Mouse (Mus musculus) c-Kit-negative CD71-positive TER-119-positive erythroid progenitor cells, embryonic 14.5 days (primary cell): ENCODE results near the gene Lrrc20.
"Not testable (repeated sequence)": the region's sequence is repeated elsewhere in the genome, so short reads cannot be mapped to it uniquely, and the experiment has no call there.

Experiments
- DNase-seq: peaks from one replicate; pipeline ENCODE4 v3.0.0-alpha.2; 2013; ENCODE audit warnings: low read depth, low spot score

The Lrrc20 gene

DNA sequence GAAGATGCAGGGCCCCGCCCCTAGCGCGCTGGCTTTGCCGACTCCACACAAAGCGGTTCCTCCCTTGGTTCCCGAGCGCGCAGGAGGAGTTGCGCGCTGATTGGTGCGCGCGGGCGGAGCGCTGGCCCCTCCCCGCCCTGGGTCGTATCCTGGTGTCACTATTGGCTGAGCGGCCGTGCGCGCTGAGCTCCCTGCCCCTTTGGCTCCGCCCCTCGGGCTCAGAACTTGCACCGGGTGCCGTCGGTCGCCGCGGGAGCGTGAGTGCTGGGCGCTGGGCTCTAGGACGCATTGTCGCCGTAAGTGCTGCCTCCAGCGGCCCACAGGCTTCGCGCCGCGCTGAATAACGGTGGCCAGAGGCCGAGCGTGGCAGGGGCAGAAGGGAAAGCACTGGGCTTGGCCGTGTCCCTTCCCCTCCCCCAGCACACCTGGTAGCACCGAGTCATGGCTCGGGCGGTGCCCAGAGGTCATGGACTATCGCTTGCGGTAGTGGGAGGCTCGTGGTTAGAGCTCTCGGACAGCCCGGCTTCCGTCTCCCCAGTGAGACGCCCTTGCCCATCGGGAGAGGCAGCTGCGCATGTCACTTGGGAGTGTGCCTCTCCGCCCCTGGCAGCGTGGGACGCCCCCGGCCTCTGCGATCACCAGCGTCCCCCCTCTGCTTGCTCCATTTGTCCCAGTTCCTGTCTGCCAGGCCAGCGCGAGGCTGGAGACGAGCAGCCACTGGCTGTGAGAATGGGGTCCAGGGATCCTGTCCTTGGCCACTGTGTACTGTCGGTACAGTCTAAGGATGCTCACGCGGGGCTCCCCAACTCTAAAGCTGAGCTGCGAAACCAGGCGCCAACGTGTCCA is at the start of gene Lrrc20:
TSS of gene Lrrc20 (plus strand) at position 208 of the 846 bp plus-strand sequence.
- peak; percentile 95 for DNase-seq

DNA sequence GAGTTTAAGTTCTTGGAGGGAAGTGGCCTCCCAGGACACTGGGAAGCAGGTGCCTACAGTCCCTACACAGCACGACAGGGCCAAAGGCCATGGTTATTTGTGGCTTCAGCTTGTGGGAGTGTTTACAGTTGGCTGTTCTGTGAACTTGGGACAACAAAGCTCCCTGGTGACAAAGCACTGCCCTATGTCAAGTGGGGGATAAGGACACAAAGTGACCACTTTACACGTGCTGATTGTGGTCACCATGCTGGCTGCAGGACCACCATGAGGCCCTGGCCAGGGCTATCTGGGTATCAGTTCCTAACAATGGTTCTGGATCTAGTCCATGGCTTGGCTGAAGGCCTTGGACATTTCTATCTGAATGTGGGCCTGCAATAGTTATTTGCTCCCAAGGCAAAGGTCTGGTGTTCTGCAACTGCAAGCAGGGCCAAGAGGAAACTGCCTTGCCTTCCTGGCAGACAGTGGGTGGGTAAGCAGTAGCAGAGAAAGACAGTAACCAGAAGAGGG is 49.3 kb upstream of the Lrrc20 start:
- DNase-seq, result no peak

DNA sequence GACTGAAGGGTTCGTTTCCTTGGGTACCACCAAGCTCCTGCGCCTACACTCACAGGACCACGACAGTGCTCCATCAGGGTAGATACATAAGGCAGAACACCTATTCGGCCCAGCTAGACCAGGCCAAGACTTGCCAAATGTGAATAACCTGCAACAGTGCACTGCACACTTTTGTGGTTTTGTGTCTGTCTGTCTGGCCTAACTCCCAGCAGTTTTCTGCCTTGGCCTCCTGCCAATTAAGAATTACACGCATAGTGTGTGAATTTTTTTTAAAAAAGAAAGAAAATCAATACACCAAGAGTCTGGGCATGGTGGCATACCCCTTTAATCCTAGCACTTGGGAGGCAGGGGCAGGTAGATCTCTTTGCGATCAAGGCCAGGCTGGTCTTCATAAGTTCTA is 47.6 kb upstream of the Lrrc20 start:
- DNase-seq, result no peak

DNA sequence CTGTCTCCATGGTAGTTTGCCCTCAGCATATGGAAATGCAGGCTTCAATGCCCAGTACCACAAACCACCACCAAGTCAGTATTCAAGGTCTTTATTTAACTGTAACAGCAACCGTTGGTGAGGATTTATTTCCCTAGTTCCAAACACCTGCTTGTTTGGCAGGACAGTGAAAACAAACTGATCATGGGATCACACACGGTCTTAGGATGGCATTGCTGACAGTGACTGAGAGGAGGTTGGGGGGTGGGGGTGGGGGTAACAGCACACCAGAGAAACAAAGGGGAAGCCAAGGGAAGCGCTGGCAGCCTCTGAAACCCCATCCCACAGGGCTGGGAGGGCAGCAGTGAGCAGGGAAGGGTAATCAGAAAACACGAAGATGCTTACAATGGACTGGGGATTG is 47.2 kb upstream of the Lrrc20 start:
- no peak for DNase-seq

DNA sequence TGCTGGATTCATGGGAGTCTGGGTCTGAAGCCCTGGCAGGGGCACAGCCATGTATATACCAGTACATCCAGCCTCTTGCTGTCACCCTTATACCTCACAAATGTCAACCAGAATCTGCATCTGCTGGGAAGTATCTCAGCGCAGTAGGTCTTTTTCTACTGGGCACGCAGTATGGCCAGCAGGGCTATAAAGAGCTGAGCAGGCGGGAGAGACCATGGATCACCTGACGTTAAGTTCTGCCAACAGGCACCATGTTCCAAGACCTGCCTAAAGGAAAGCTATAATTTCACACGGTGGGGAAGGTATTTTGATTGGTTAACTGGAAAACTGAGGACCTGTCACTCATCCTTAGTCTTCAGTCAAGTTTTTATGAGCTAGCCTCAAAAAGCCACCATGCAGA is 46.6 kb upstream of the Lrrc20 start:
- DNase-seq, result no peak

DNA sequence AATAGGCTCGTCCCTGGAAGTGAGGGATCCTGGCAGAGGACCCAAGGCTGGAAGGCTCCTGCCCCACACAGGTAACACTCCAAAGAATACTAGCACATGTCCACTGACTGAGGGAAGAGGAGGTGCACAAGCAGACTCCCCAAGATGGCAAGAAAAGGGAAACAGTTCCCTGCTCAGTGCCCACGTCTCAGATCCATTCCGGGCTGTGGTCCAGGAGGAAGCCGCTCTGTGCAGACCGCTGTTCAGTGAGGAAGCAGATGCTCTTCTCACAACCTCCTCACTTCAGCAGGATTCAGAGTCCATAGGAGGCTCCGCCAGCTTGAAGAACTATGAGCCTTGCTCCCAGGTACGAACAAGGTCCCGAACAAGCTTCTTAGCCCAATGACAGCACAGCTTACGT is 44.2 kb upstream of the Lrrc20 start:
- no peak for DNase-seq

DNA sequence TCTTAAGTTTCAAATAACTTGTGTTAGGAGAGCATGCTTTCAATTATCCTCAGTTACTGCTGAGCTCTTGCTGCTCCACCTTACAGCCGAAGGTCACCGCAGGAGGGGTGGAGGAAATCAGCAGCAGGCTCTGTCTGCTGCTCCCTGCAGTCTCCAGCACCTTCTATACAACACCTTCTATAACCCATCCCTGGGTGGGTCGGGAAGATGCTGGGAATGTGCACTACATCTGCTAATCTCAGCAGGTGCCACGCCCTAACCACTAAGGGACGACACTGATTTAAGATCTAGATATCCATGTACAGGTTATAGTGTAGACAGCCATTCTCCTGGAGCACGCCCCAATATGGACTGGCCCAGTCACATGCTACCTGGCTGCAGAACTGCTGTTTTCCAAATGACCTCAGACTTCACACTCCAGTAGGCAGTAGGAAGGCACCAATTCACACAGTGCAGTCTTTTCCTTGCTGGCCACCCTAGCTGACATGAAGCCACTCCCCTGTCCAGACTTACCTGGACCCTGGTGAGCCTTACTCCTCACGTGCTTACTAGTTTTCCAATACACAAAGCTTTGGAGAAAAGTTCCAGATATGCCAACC is 35.3 kb upstream of the Lrrc20 start:
- DNase-seq, result no peak

DNA sequence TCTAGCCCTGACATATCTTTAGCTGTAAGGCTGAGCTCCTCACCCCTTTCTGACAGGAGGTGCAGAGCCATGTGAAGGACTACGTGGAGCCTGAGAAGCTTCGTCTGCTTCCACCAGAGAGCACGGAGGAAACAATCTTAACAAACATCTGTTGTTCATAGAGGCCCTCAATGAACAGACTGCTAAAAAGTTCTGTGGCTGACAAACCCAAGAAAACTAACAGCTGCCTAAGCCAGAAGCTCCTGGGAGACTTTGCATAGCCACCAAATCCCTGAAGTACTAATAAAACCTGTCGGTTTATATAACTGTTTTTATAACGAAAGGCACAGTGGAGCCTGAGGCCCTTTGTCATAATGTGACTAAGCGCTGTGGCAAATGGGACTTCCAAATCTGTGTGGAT is 32.1 kb upstream of the Lrrc20 start:
- no peak for DNase-seq

DNA sequence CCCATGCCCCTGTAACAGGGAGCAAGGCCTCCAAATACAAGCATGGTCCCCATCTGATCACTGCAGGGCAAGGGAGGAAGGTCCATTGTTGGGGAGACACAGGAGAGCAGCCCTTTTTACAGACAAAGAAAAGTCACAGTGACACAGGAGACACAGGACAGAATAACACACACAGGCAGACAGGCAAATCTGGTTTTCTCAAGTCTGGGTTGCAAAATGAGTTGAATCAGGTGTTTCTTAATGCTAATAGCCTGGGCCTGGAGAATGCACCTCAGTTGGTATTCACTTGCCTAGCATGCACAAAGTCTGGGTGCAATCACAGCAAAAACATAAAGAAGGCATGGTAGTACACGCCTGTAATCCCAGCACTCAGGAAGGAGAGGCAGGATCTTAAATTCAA is 31.7 kb upstream of the Lrrc20 start:
- no peak for DNase-seq

DNA sequence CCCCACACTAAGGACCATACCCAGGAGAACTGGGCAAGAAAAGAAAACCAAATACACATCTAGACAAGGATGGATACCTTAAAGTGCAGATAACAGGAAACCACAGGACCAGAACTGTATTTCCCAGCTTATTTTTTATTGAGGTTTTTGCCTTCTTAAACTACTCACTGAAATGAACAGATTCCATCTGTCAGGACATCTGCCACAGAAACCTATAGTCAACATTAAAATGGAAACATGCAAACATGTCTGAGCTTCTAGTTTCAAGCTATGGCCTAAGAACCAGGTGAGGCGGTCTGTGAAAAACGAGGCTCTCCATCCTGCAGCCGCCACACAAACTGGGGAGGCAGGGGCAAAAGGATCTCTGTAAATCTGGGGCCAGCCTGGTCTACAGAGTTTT is 30.6 kb upstream of the Lrrc20 start:
- no peak for DNase-seq

DNA sequence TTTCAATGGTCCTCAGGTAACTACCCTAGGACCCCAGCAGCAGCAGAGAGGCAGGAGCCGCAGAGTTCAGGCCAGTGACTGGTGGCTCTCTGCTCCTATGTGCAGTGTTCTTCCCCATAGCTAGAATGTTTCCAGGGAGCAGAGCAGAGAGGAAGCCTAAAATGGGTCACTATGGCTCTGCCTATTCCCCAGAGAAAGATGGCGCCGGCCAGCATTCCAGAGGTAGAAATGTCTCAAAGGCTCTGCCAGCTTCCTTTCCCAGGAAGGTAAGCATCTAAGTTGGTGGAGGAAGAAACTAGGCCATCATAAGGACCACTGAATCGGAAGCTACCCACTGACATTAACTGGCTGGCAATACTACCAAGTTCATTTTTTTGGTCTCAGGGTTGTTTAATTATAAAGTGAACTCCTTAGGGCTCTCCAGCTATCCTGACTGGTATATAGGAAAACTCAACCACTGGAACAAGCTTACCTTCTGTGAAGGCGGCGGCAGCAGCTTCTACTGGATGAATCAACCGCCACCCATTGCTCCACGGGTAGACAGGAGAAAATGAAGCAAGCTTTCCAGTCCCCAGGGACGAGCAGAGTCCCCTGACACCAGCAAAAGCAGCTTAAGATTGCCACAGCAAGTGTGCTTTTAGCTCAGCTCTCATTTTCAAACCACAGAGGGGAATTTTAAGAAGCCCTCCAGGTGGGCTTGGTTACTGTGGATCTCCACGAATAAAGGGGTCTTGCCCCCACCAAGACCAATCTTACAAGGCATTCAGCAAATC is 27.8 kb upstream of the Lrrc20 start:
- no peak for DNase-seq

DNA sequence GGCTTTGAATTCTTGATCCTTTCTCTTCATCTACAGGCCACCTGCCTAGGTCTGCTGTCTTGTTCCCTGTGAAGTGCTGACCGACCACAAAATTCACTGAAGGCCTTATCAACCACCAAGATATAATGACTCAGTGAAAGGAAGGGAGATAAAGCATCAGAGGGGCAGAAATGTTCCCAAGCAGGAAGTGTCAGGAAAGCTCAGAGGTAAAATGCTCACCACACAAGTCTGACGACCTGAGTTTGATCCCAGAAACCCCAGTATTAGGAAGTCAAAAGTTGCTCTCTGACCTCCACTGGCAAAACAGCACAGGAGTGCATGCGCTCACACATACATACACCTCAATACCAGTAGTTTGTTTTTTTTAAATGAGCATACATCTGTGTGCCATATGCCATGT is 26.8 kb upstream of the Lrrc20 start:
- DNase-seq, result no peak

DNA sequence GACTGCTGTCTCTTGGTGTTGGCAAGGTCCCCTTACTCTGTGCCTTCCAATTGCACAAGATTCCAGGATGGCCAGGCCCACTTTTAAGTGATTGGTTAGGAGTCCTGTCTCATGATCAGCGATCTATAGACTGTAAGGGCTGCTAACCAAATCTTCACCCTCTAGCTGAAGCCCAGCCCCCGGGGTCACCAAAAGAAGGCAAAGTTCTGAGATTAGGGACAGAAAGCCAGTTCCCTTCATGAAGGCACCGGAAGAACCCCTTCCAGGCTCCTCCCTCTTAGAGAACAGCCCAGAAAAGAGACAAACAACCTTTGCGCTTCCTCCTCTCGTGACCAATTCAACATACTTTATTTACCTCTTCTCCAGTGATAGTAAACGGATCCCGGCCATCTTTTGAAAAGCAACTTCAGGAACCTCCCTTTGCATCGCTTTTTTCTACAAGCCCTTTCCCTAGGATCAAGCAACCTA is 24.1 kb upstream of the Lrrc20 start:
- peak; percentile 34 for DNase-seq

DNA sequence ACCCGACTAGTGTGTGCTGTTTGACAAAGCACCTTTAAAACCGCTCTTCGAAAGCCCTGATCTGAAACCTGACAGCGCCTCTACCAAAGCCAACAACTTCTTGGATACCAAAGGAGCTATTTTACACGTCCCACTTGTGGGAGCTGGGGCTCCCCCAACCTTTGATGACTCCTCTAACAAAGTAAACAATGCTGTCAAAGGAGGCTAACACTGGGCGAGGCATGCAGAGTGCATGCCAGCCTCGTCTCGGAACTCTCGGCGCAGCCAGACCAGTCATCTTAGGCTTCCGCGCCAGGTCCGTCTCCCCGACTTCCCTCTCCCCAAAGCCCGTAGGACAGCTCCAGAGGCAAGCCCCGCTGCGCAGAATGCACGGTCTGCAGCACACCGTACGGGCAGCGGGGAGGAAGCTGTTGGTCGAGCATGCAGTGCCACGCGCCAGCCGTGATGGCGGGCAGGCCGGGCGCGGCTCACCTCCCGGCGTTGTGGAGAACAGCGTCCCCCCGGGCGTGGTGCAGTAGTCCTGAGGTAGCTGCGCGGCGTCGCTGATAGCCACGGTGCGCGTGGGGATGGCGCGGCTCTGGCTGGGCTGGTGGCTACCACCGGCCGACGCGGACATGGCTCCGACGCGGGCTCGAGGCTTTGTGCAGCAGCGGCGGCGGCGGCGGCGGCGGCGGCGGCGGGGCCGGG is 23.5 kb upstream of the Lrrc20 start:
- peak; percentile 45 for DNase-seq

DNA sequence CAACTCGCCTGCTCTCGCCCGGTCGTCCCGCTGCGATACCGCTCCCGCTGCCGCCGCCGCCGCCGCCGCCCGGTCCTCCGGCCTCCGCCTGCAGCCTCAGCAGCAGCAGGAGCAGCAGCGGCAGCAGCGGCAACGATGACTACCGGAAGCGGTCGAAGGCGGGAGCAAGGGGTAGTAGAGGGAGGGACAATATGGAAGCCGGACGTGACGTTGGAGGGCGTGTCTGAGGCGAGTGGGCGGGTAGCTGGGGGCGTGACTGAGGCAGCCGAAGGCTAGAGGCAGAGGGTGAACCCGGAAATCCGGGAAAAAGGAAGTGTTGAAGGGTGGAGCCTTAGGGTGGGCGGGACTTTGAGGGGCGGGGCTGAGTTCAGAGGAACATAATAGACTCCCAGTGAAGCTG is 23.0 kb upstream of the Lrrc20 start, which contains the start of gene Eif4ebp2:
TSS of gene Eif4ebp2 (minus strand) at position 17 of the 400 bp plus-strand sequence.
- DNase-seq, result peak; percentile 98

DNA sequence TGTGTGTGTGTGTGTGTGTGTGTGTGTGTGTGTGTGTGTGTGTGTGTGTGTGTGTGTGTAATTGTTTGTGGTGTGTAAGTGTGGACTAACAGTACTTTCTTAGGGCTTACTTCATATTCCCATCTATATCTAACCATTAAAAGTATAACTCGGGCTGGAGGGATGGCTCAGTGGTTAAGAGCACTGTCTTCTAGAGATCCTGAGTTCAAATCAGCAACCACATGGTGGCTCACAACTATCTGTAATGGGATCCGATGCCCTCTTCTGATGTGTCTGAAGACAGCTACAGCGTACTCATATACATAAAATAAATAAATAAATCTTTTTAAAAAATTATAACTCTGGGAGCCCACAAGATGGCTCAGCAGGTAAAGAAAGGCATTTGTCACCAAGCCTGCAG is 22.4 kb upstream of the Lrrc20 start:
- not testable (repeated sequence) for DNase-seq

DNA sequence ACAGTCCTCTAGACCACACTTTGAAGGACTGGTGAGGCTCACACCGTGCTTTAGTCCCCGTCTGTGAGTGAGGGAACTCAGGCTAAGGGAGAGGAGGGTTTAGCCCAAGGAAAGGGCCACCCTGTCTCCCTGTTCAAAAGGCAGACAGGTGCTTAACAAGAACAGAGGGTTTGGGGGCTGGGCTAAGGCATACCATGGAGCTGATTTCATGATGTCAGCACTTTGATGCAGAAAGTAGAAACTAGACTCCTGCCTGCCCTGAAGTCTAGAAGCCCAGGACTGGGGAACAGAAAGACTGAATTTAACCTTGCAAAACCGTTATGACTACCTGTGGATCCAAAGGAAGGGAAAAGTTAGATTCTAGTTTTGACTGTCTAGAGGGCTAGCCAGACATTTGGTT is 18.4 kb upstream of the Lrrc20 start:
- DNase-seq, result no peak

DNA sequence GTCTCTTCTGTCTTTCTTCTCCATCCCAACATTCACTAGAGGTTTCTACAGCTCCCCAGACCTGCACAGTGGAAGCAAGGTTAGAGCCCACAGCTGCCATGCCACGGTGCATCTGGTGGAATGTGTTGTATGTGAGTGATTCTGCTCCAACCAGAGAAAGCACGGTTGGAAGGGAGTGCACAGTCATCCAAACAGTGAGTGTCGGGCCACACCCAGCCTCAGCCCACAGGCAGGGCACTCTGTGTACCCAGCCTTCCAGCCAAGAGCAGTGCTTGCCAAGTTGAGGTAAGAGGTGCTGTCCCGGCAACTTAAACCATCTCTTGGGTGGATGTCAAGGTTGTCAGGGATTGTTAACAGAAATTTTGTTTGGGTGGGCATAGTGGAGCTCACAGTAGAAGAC is 10.6 kb upstream of the Lrrc20 start:
- peak; percentile 46 for DNase-seq

DNA sequence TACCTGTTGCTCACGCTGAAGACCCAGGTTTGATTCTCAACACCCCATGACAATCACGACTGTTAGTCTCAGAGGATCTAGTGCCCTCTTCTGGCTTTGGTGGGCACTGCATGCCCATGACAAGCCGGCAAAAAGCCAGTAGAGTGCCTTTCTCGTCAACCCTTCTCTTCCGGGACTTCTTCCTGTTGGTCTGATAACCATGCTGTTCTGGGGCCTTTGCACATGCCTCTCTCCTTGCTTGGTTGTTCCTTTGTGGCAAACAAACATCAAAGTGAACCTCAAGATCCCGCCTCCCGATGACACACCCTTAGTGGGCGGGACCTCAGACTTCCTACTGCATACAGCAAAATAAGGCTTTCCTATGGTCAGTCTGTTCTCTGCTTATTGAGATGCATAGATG is 9.4 kb upstream of the Lrrc20 start:
- DNase-seq, result peak; percentile 40

DNA sequence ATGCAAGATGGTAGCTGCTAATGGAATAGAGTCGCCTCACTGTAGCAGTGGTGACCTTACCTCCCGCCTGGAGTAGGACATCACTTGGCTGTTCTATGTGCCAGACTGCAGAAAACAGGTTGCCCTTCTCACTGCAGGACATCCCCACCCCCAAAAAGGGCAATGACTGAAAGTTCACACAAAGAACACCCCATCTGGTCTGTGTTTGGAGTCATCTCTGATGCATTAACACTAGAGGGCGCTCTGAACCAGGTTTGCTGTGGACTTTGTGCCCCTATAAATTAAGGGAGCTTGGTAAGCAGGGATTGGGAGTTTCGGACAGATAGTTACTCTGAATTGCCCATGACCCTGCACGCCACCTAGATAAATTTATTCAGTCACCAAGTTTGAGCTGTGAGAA is 8.7 kb upstream of the Lrrc20 start:
- peak; percentile 52 for DNase-seq

DNA sequence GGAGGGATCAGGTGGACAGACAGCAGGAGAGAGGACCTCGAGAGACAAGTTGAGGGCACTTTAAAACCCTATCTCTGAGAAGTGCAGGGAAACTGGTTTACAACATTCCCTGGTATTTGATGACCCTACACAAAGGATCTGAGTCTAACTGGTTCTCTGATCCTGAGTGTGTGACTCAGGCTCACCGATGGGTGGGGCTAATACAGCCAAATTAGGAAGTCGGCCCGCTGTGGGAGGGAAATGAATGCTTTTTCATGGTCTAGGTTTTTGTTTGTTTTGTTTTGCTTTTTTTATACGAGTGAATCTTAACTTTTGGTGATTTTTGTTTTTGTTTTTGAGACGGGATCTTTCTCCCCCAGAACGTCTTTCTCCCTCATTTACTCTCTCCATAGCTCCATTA is 6.7 kb upstream of the Lrrc20 start:
- DNase-seq, result no peak

DNA sequence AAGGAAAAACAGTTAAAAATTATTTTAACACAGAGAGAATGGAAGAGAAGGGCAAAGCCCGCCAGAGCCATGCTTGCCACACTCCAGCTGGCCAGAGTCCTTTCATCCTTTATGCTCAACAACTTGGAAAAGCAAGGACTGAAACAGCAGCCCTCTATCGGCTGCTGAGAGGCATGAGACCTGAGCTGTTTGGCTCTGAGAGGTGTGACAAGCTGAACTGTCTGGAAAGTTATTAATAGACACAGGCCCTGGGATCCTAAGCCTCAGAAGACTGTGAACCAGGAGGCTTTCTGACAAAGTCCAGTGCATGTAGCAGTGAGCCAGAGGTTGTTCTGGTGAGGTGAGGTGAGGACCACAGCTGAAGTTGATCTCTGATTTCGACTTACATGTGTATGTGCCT is 2.0 kb upstream of the Lrrc20 start:
- DNase-seq, result no peak
